Mouse (Mus musculus): Measurements from ENCODE around the gene Rnd3.

The Rnd3 gene

DNA sequence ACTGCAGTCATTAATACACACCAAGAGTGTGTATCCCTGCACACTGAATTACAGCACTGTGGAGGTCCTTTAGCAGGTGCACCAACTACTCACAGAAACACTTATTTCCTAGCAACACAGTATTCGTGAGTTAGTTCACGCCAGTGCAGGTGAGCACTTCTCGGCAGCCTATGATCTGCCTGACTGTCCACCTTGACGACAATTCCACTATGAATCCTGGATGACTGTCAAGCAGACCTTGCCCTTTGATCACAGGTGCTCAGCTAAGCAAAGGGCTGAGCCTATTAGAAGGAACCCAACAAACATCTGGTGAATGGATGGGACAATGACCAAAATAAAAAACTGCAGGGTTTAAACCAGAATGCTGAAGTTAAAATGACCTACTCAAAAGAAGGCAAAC, 20.8 kb downstream of the Rnd3 start:
- in situ Hi-C loops (cut with MboI), result no loop called here

DNA sequence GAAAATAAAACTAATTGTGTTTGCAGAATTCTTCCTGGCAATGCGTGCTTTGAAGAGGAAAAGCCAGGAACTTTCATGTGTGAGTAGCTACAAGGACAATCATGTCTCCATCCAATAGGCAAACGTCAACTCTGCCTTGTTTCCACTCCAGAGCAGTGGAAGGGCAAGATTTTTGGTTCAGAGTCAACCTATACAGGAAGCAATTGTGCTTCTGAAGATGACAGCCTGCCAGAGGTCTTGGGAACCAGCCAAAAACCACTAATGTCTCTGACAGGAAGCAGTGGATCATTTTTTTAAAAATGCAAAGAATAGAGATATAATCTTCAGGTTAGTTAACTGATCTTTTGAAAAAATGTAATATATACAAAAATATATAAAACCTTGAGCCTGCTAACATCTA, 38.6 kb downstream of the Rnd3 start:
- in situ Hi-C loops (cut with MboI), result no loop called here

- in situ Hi-C loops (cut with MboI), result no loop called here
These were observed 40.3 kb downstream of the Rnd3 start for GRCm38 (mm10) chr2:51108631-51109030.

DNA sequence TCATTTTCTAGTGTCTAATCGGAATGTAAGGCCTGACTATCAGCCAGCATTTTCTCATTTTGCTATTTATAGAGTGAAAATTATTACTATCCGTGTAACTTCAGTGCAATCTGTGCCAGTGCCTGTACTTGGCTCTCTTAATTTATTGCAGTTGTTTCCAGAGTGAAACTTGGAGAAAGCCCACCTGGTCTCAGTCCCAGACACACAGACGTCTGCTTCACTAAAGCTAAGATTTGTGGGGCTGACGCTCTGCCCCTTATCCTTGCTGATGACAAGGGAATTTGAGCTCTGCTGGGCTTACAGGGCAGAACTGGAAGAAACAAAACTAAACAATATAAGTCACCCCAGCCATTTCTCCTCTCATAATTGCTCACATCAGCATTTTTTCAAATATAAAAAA, 47.7 kb downstream of the Rnd3 start:
- in situ Hi-C loops (cut with MboI), result no loop called here

- in situ Hi-C loops (cut with MboI), result no loop called here
These were observed 48.9 kb downstream of the Rnd3 start for GRCm38 (mm10) chr2:51099987-51100386.

DNA sequence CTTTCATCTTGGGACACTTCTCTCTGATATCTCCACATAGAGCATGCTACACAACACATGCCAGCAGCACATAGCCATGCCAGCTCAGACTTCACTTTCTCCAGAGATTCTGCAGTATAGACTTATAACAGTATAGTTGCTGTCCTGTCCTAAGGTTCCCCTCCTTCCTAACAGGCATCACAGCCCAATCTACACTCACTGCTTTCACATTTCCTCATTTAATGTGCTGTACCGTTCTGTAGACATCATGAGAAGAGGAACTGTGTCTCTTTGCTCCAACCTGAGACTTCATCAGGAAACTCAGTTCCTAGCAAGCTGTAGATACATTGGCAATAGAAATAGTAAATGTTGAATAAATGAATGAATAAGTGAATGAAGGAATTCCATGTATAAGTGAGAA, 49.7 kb downstream of the Rnd3 start:
- in situ Hi-C loops (cut with MboI), result no loop called here

GRCm38 (mm10) chr2:51090688-51091087, 58.2 kb downstream of the Rnd3 start:
- in situ Hi-C loops (cut with MboI), result no loop called here

DNA sequence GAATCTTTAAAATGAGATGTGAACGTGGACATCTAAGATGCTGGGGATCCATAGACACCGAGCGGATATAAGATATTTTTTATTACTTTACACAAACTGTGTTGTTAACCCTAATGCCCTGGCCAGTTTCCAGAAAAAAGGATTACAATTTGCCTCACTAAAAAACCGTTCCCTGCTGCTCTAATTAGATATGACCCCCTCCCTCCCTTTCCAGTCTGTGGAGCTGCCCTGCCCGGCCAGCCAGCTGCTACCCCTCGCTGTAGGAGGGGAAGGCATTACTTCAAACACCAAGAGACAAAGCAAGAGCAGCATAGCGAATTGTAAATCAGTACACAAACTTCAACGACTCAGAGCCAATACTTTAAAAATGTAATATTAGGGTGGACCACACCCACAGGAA, 58.9 kb downstream of the Rnd3 start:
- in situ Hi-C loops (cut with MboI), result no loop called here

DNA sequence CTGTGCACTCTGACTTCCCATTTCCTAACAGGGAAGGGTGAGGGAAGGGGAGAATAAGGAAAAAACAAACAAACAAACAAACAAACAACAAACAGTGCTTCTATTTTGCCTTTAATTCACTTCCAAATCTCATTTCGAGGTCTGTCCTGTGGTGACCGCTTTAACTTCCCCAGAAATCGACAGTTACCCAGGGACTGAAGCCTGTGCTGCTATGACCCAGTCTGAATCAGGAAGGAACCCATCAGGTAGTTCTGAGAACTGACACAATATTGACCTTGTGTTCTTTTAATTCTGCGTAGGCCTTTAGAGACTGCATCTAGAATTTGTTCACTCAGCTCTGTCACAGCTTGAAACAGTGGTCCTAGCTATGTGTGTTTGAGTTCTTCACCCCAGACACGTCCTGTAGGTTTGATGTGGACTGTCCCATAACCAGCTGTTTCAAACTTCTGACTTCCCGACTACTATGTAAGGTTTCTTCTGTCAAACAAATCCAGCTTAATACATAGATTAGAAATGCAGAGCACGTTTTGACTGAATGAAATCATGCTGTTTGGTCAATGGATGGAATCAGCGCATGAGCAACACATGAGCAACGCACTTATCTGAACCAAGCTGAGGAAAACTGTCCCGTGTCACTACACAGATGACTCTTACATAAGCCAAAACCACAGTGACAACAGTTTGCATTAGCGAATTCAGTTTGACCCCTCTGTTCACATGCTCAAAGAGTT, 59.9 kb downstream of the Rnd3 start:
- in situ Hi-C loops (cut with MboI), result no loop called here

DNA sequence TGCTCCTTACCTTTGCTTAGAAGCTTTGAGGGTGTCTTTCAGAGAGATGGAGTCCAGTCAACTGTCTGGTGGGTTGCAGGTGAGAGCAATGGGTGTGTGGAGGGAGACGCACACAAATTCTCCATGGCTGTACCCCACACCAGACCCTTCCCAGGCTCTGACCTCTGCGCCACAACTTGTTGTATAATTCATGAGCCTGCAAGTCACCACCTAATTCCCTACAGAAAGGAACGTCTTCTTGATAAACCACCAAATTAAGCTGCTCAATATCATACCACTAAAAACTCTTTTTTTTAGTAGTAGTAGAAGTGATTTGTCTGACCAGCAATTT, 60.8 kb downstream of the Rnd3 start:
- in situ Hi-C loops (cut with MboI), result no loop called here

GRCm38 (mm10) chr2:51087307-51088122, 61.4 kb downstream of the Rnd3 start:
- in situ Hi-C loops (cut with MboI), result no loop called here

- in situ Hi-C loops (cut with MboI), result no loop called here
These were observed 63.8 kb downstream of the Rnd3 start for GRCm38 (mm10) chr2:51085155-51085554.

DNA sequence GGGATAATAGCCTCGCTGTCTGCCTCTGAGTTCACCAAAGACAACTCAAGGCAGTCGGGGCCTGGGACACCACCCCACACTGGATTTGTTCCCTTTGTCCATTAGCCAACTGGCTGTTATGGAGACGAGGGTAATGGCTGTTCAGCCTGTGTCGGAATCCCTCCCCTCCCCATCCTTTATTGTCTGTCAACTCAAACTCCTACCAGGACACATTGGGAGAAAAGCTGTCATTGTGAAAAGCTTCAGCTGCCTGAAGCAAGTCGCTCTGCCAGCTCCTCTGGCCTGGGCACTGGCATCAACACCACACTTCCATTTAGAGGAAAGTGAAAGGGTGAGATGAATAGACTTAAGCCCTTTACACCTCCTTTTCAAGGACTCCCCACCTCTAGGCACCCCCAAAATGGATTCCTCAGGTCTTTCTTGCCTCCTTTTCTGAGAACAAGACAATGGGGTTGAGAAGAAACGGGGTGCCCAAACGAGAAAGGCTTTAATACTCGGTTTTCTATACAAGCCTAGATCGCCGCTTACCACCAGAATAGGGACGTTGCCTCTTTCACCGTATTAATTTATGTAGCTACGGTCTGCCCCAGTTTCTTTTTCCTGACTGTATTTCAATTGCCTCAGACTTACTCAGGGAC, 66.1 kb downstream of the Rnd3 start:
- in situ Hi-C loops (cut with MboI), result no loop called here

Data from mature B cell (primary cell).